Mouse (Mus musculus): ENCODE results near the gene Fhod1.

DNA sequence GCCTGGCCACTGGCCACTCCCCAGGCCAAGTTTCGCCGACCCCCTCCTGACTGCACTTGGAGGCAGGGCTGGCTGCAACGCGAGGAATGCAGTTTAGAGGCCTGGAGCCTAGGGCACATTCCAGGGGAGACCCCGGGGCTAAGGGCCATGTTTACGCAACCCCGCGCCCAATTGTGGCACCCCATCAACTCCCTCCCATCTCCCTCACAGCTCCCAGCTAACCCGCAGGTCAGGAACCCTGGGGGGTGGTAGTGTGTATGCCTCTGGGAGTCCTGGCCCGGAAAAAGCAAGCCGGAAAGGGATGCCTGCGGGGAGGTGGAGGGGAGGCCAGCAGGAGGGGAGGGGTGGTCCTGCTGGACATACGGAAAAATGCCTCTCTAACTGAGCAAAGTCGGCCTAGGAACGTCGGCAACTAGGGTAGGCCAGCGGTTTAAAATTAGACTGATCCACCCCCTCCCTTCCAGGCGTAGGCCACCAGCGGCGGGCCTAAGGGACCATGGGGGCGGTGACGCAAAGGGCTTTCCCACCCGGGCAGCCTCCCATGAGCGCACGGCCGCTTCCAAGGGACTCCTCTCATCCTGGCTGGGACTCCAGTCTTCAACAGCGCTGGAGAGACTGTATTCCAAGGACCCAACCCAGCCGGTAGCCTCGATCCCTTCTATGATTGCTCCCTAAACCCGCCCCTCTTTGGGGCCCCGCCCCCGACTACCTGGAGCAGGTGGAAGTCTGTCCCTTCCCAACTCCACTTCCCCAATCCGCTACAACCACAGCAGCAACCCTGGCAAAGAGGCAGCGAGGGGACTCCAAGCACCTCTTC is 934 bp downstream of the Fhod1 start:
- TF ChIP-seq E2F4 (IDR thresholded peaks at IDR 0.05; ENCODE audit: borderline replicate concordance, low read depth, low read length) (no peak), GABPA (IDR thresholded peaks at IDR 0.05; ENCODE audit: low read depth, low read length) (no peak), CTCF (IDR thresholded peaks at IDR 0.05 in 2 of 3, conservative IDR thresholded peaks at IDR 0.05 in 1 of 3; ENCODE audit: control insufficient read depth in 1 of 3, insufficient read depth in 1 of 3, low read depth in 2 of 3, low read length in 3 of 3, poor library complexity in 1 of 3, severe bottlenecking in 1 of 3) (no peak), ELF1 (IDR thresholded peaks at IDR 0.05; ENCODE audit: low read depth, low read length) (no peak), USF1 (IDR thresholded peaks at IDR 0.05; ENCODE audit: low read depth, low read length) (no peak), TAL1 (IDR thresholded peaks at IDR 0.05; ENCODE audit: low read length) (no peak), POLR2A (IDR thresholded peaks at IDR 0.05; ENCODE audit: control insufficient read depth in 1 of 2, insufficient read depth in 1 of 2, low read depth in 1 of 2, low read length in 2 of 2, poor library complexity in 1 of 2) (no peak), JUND (IDR thresholded peaks at IDR 0.05; ENCODE audit: low read depth, low read length) (no peak)
